Mouse (Mus musculus): ENCODE results near the gene Vdac2. TPM values are rescaled to one million over a fixed set of nuclear protein-coding genes. Genes with fewer than 3 reads are reported as not detected.

Vdac2 gene
- 299 TPM for polyA plus RNA-seq (2014; fragmentation: Illumina TruSeq; extraction: RNeasy Lipid Tissue Mini Kit (QIAGEN cat#74804))

DNA sequence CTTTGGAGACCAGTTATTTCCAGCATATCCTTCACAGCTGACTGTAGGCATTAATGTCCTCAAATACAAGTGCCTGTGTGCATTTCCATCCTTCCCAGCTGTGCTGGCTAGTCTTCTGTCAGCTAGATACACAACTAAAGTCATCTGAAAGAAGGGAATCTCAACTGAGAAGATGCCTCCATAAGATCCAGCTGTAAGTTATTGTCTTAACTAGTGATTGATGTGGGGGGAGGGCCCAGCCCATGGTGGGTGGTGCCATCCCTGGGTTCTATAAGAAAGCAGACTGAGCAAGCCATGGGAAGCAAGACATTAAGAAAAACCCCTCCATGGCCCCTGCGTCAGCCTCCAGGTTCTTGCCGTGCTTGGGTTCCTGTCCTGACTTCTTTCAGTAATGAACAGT is at the start of gene Vdac2:
Gene Vdac2, plus strand, starts transcription at position 301 of the 400 bp plus-strand sequence.

DNA sequence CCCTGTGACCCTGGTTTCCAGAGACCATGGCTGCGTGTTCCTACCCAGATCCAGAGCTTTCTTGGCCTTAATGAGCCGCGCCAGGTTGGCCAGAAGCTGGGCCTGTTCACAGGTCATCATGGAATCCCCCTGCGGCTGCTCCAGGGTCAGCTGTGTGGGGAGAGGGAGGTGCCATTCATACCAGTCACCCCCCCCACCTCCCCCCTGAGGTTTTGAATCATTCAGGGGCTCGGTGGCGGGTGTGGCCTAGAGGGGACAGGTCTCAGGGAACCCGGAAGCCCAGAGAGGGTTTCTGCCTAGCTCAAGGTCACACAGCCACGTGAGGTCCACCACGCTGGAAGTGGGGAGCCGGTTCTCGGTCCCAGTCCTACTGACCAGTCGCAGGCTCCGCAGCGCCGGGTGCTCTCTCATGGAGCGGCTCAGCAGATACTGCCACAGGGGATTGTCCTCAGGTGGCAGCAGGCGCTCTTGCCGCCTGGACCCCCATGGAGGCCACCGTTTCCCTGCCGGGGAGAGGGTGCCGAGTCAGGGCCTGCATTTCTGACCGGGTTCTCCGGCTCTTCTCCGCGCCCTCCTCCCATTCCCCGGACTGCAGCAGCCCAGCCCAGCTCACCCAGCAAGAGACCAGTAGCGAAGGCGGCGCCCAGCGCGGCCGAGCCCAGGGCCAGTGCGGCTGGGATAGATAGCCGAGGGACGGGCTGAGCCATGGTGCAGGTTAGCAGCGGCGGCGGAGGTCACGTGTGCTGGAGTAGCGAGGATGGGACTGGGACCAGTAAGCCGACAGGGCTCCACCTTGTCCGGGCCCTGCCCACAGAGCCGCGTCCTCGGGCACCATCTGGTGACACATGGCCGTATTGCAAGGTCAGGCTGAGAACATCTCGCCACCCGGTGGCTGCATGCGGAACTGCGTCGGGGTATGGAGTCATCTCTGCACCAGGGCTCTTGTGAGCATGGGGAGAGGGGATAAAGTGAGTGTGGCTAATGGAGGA is 23.4 kb downstream of the Vdac2 start, which contains the start of gene Comtd1:
Gene Comtd1, minus strand, starts transcription at position 812 of the 989 bp plus-strand sequence.

Other genes with a start within 250 kb of the Vdac2 start
- not detected for gene Dupd1, start 110.7 kb upstream of the Vdac2 start, polyA plus RNA-seq (2014; fragmentation: Illumina TruSeq; extraction: RNeasy Lipid Tissue Mini Kit (QIAGEN cat#74804))
- 47.1 TPM for gene Samd8, start 74.7 kb upstream of the Vdac2 start, polyA plus RNA-seq (2014; fragmentation: Illumina TruSeq; extraction: RNeasy Lipid Tissue Mini Kit (QIAGEN cat#74804))
- gene Dusp13, start 74.1 kb upstream of the Vdac2 start, polyA plus RNA-seq (2014; fragmentation: Illumina TruSeq; extraction: RNeasy Lipid Tissue Mini Kit (QIAGEN cat#74804)): not detected
- gene Comtd1, start 23.7 kb downstream of the Vdac2 start, polyA plus RNA-seq (2014; fragmentation: Illumina TruSeq; extraction: RNeasy Lipid Tissue Mini Kit (QIAGEN cat#74804)): not detected
- gene Zfp503, start 164.4 kb downstream of the Vdac2 start, polyA plus RNA-seq (2014; fragmentation: Illumina TruSeq; extraction: RNeasy Lipid Tissue Mini Kit (QIAGEN cat#74804)): 52.4 TPM
- 2.6 TPM for gene Lrmda, start 194.5 kb downstream of the Vdac2 start, polyA plus RNA-seq (2014; fragmentation: Illumina TruSeq; extraction: RNeasy Lipid Tissue Mini Kit (QIAGEN cat#74804))

Measured in ovary, adult 10 weeks (tissue).